Mouse (Mus musculus): Measurements from ENCODE around the gene Ankib1.

- TF ChIP-seq CTCF (IDR thresholded peaks at IDR 0.05; ENCODE audit: low read depth, low read length) (no peak), POLR2AphosphoS5 (IDR thresholded peaks at IDR 0.05; ENCODE audit: insufficient replicate concordance, low read depth, low read length) (no peak), TAL1 (conservative IDR thresholded peaks at IDR 0.05; ENCODE audit: low read depth, low read length) (no peak), GATA1 (IDR thresholded peaks at IDR 0.05; ENCODE audit: borderline replicate concordance, low read length) (no peak), GATA2 (IDR thresholded peaks at IDR 0.05; ENCODE audit: borderline replicate concordance, low read depth, low read length) (no peak)
Observed at GRCm38 (mm10) chr5:3646539-3646938, 156.2 kb downstream of the Ankib1 start.
